Mouse (Mus musculus) liver, adult (tissue): ENCODE data around the gene Gm45711.

Experiments
- GATA4 ChIP-seq: IDR thresholded peaks from 2 replicates; pipeline ENCODE4 v1.6.1; 2014; ENCODE audit warnings: mild to moderate bottlenecking, low read length; ENCODE audit not compliant: insufficient replicate concordance

The Gm45711 gene

GRCm38 (mm10) chr8:104250439-104251367 lies 59.2 kb downstream of the Gm45711 start, which contains the start of gene Cklf:
TSS of gene Cklf (plus strand) at chr8:104250861.
- TF ChIP-seq GATA4: no peak; the same call in 1 of the 2 replicates

- no peak for TF ChIP-seq GATA4
Observed at GRCm38 (mm10) chr8:104249442-104249996, 60.4 kb downstream of the Gm45711 start.

GRCm38 (mm10) chr8:104248276-104248675 lies 61.6 kb downstream of the Gm45711 start, which contains the start of gene Tk2:
TSS of gene Tk2 (minus strand) at chr8:104248558.
- no peak for TF ChIP-seq GATA4

DNA sequence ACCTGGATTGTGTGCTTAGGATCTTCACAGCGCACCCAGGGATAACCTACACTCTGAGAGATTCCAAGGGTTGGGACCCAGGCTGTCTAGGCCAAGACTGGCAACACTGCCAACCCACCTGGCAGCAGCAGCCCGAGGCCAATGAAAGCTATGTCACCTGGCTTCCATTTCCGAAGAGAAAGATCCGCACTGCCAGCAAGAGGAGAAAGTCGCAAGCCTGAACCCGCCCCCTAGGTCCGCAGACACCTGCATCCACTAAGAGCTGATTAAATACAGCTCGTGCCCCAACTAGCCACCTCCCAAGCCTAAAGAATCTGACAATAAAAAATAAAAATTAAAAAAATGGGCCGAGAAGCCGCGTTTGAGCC lies 62.0 kb downstream of the Gm45711 start:
- no peak for TF ChIP-seq GATA4

- TF ChIP-seq GATA4: no peak
Observed at GRCm38 (mm10) chr8:104247054-104247907, 62.6 kb downstream of the Gm45711 start.

DNA sequence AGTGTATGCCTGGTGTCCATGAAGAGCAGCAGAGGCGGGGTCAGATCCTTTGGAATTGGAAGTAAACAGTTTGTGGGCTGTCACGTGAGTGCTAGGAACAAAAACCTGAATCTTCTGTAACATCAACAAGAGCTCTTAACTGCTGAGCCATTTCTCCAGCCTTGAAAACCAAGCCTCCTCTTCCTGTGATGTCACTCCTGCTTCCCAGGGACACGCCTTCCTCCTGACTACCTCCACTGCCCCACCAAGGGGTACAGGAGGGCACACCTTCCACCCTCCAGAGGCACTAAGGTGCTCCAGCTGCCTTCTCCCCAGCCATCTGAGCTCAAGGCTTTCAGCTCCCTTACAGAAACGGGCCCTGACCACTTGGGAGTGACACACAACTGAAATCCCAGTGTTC lies 63.3 kb downstream of the Gm45711 start:
- TF ChIP-seq GATA4: no peak

DNA sequence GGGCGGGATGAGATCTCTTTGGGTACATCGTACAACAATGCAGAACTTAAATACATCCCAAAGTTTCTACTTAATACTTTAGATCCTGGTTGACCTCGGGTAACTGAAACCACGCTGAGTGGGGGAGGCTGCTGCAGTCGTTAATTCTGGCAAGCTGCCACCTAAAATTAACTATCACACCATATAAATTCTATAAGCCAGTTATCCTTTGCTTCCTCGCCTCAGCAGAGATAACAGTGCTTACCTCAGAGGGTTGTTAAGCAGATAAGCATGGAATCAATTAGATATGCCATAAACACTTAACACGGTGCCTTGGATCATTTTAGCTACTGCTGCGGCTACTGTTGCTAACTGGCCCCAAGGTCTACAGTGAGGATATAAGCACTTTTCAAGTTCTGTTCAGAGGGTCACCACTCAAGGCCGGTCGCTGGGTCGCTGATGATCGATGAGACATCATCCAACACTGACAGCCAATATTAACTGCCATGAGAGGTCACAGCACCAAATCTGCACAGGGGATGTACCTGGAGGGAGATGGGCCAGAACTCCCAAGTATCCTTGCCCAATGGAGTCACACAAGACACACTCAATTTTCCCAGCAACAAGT lies 67.7 kb downstream of the Gm45711 start:
- TF ChIP-seq GATA4: no peak

DNA sequence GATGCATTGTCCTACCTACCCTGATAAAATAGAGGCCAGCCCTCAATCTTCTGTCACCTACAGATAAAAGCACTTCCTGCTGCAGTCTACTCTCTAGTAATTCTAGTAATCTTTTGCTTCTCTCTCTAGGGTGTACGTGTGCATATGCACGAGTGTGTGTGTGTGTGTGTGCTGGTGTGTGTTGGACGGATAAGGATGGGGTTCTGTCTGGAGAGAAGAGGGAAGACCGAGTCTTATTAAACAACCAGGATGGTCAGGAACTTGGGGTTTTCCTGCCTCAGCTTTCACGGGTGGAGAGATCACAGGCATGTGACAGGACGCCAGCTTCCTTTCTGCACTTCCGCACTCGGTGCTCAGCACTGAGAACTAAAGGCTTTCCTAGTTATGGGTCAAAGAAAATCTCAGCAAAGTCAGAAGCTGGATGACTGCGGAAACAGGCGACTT lies 70.4 kb downstream of the Gm45711 start:
- no peak for TF ChIP-seq GATA4

GRCm38 (mm10) chr8:104234573-104234972 lies 75.3 kb downstream of the Gm45711 start:
- TF ChIP-seq GATA4: no peak

GRCm38 (mm10) chr8:104232919-104233318 lies 77.0 kb downstream of the Gm45711 start:
- TF ChIP-seq GATA4: no peak

DNA sequence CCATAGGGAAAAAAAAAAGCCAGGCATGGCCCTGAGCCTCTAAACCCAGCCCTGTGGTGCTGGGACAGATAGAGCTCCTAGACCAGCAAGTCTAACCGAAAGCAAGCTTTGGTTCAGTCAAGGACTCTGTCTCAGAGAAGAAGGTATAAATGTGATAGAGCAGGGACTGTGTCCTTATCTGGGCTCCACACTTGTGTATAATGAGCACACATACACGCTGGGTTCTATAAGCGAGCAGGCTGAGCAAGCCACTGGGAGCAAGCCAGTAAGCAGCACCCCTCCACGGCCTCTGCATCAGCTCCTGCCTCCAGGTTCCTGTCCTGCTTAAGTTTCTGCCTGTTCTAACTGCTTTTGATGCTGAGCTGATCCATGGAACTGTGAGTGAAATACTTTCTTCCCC lies 77.8 kb downstream of the Gm45711 start:
- no peak for TF ChIP-seq GATA4
